Mouse (Mus musculus) layer of hippocampus, postnatal 25 days (tissue): ENCODE data around the gene Gm498. TPM values are rescaled to one million over a fixed set of nuclear protein-coding genes. Genes with fewer than 3 reads are reported as not detected.
A peak's percentile ranks its signal among the peaks of the same experiment; 100 is the strongest.

Experiments used
- DNase-seq, 2 experiments: peaks; one replicate each; pipeline ENCODE4 v3.0.0; 2022; ENCODE audit warnings: mixed read lengths in 2 of 2, low spot score in 1 of 2; ENCODE audit errors: extremely low spot score in 1 of 2
- total RNA-seq, 2 experiments: library from RNA; stranded (reverse); gene quantifications; 2 replicates each; pipeline ENCODE4 v1.2.3; 2021

The Gm498 gene
- not detected for total RNA-seq

- DNase-seq: no peak
Observed at GRCm38 (mm10) chr7:143866538-143866937, at the start of gene Gm498. Gene Gm498, plus strand, starts transcription at chr7:143866838.

- DNase-seq: no peak
Observed at GRCm38 (mm10) chr7:143819201-143819600, 47.4 kb upstream of the Gm498 start.

GRCm38 (mm10) chr7:143821241-143821640 lies 45.4 kb upstream of the Gm498 start:
- DNase-seq: no peak

- peak; percentile 96 for DNase-seq
Observed at GRCm38 (mm10) chr7:143822375-143823265, 44.0 kb upstream of the Gm498 start, which contains the start of the genes Nadsyn1 and Dhcr7. Gene Nadsyn1, minus strand, starts transcription at chr7:143822849. Gene Dhcr7, plus strand, starts transcription at chr7:143823145.

- DNase-seq: no peak
Observed at GRCm38 (mm10) chr7:143823266-143823605, 43.4 kb upstream of the Gm498 start.

GRCm38 (mm10) chr7:143826985-143827384 lies 39.7 kb upstream of the Gm498 start:
- DNase-seq: no peak

- DNase-seq: peak; percentile 81 to 91
Observed at GRCm38 (mm10) chr7:143829504-143830331, 36.9 kb upstream of the Gm498 start.

GRCm38 (mm10) chr7:143830399-143830798 lies 36.2 kb upstream of the Gm498 start:
- no peak for DNase-seq

- no peak for DNase-seq
Observed at GRCm38 (mm10) chr7:143832196-143832595, 34.4 kb upstream of the Gm498 start.

- no peak for DNase-seq
Observed at GRCm38 (mm10) chr7:143832611-143833010, 34.0 kb upstream of the Gm498 start.

- no peak for DNase-seq
Observed at GRCm38 (mm10) chr7:143833581-143834190, 33.0 kb upstream of the Gm498 start.

- no peak for DNase-seq
Observed at GRCm38 (mm10) chr7:143834316-143834715, 32.3 kb upstream of the Gm498 start.

GRCm38 (mm10) chr7:143834972-143835371 lies 31.7 kb upstream of the Gm498 start:
- DNase-seq: no peak

GRCm38 (mm10) chr7:143837705-143838358 lies 28.8 kb upstream of the Gm498 start:
- no peak for DNase-seq

- no peak for DNase-seq
Observed at GRCm38 (mm10) chr7:143840121-143840520, 26.5 kb upstream of the Gm498 start.

GRCm38 (mm10) chr7:143841301-143841700 lies 25.3 kb upstream of the Gm498 start:
- DNase-seq: no peak

- no peak for DNase-seq
Observed at GRCm38 (mm10) chr7:143848127-143848767, 18.4 kb upstream of the Gm498 start.

GRCm38 (mm10) chr7:143848768-143849482 lies 17.7 kb upstream of the Gm498 start:
- no peak for DNase-seq

GRCm38 (mm10) chr7:143868874-143869273 lies 2.2 kb downstream of the Gm498 start:
- DNase-seq: no peak
